Mouse (Mus musculus) myocyte (in vitro differentiated cells): Measurements from ENCODE around the gene Gpr50. TPM values are rescaled to one million over a fixed set of nuclear protein-coding genes. Genes with fewer than 3 reads are reported as not detected.

Experiments
- H3K27me3 ChIP-seq: one replicate; pipeline ENCODE4 v1.6.1; 2011; ENCODE audit not compliant: control insufficient read depth, insufficient read depth, insufficient read length
- H3K36me3 ChIP-seq: one replicate; pipeline ENCODE4 v1.6.1; 2011; ENCODE audit not compliant: control insufficient read depth, insufficient read depth
- H3K4me2 ChIP-seq: one replicate; pipeline ENCODE4 v1.6.1; 2011; ENCODE audit warnings: low read depth, control low read depth
- H3K4me3 ChIP-seq: one replicate; pipeline ENCODE4 v1.5.1; 2011; ENCODE audit warnings: mild to moderate bottlenecking, control low read depth, moderate library complexity
- H3K79me2 ChIP-seq: one replicate; pipeline ENCODE4 v1.6.1; 2011; ENCODE audit not compliant: control insufficient read depth, insufficient read depth
- H3ac ChIP-seq: one replicate; pipeline ENCODE4 v1.6.1; 2011; ENCODE audit not compliant: control insufficient read depth, insufficient read length
- CEBPB ChIP-seq: IDR thresholded peaks from 2 replicates; pipeline ENCODE4 v1.6.1; 2011; ENCODE audit warnings: mild to moderate bottlenecking, moderate library complexity; ENCODE audit not compliant: poor library complexity, insufficient read depth, severe bottlenecking
- E2F4 ChIP-seq: IDR thresholded peaks from one replicate; pipeline ENCODE4 v1.6.1; 2011; ENCODE audit warnings: mild to moderate bottlenecking, control low read depth, moderate library complexity; ENCODE audit not compliant: insufficient read depth
- MAX ChIP-seq: IDR thresholded peaks from one replicate; pipeline ENCODE4 v1.6.1; 2011; ENCODE audit warnings: low read depth, mild to moderate bottlenecking, control low read depth
- MYOD1 ChIP-seq, 3 experiments: IDR thresholded peaks; one replicate each; pipeline ENCODE4 v1.6.1; 2011; ENCODE audit warnings: control low read depth in 2 of 3, low read depth in 2 of 3, mild to moderate bottlenecking in 2 of 3, moderate library complexity in 1 of 3; ENCODE audit not compliant: insufficient read length in 2 of 3, control insufficient read depth in 1 of 3
- MYOG ChIP-seq, 3 experiments: IDR thresholded peaks; one replicate each; pipeline ENCODE4 v1.6.1; 2011; ENCODE audit warnings: control low read depth in 2 of 3, low read depth in 2 of 3, mild to moderate bottlenecking in 2 of 3; ENCODE audit not compliant: insufficient read length in 2 of 3, control insufficient read depth in 1 of 3, insufficient read depth in 1 of 3
- POLR2A ChIP-seq: IDR thresholded peaks from one replicate; pipeline ENCODE4 v1.6.1; 2011; ENCODE audit warnings: low read depth, mild to moderate bottlenecking, control low read depth, moderate library complexity; ENCODE audit not compliant: insufficient read length
- POLR2AphosphoS2 ChIP-seq: IDR thresholded peaks from one replicate; pipeline ENCODE4 v1.6.1; 2011; ENCODE audit warnings: low read depth, control low read depth; ENCODE audit not compliant: insufficient read length
- REST ChIP-seq: IDR thresholded peaks from one replicate; pipeline ENCODE4 v1.6.1; 2011; ENCODE audit warnings: mild to moderate bottlenecking, control low read depth, moderate library complexity; ENCODE audit not compliant: insufficient read depth, insufficient read length
- SRF ChIP-seq: IDR thresholded peaks from one replicate; pipeline ENCODE4 v1.6.1; 2011; ENCODE audit warnings: low read depth; ENCODE audit not compliant: control insufficient read depth, insufficient read length
- TCF12 ChIP-seq: IDR thresholded peaks from one replicate; pipeline ENCODE4 v1.6.1; 2011; ENCODE audit warnings: mild to moderate bottlenecking, control low read depth; ENCODE audit not compliant: poor library complexity, insufficient read depth, severe bottlenecking
- TCF3 ChIP-seq: IDR thresholded peaks from one replicate; pipeline ENCODE4 v1.6.1; 2011; ENCODE audit warnings: low read depth, control low read depth; ENCODE audit not compliant: insufficient read length
- USF1 ChIP-seq: IDR thresholded peaks from one replicate; pipeline ENCODE4 v1.6.1; 2011; ENCODE audit warnings: low read depth, mild to moderate bottlenecking, control low read depth, moderate library complexity
- polyA plus RNA-seq: library from polyadenylated mRNA; unstranded; fragments of >200 nt; fragmentation: generic; extraction: Trizol; gene quantifications from one replicate; pipeline ENCODE4 v1.2.1, GENCODE M21; 2012; ENCODE audit warnings: missing spikeins

Gpr50 gene
- polyA plus RNA-seq = not detected

DNA sequence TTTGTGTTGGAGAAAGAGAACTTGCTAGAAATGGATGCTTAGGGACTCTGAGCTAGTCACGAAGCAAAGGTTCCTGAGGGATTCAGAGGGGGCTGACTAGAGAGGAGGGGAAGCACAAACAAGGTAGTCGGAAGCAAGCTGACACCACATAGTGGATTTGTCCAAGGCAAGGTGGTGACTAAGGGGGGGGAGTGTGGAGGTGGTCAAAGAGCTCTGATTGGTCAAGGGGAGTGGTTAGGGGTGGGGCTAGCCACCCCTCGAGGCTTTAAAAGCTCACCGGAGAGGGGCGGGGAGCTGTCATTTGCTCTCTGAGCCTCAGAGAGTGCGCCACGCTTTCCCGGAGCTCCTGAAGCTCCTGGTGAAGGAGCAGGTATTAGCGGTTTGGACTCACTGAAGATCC is at the start of gene Gpr50:
Gene Gpr50 (plus strand): TSS at position 294 of the 400 bp plus-strand sequence.
- Histone ChIP-seq H3K4me3 (no peak within 1 kb of the TSS), H3ac (no peak within 1 kb of the TSS), H3K27me3 (no peaks in the 10 kb centered on the region), H3K36me3 (no peaks in the 10 kb centered on the region), H3K79me2 (no peaks in the 10 kb centered on the region), H3K4me2 (no peak within 1 kb of the TSS)
- no peak for TF ChIP-seq TCF12
- no peak for TF ChIP-seq E2F4
- no peak for TF ChIP-seq MYOD1 (IDR thresholded peaks at IDR 0.05; ENCODE audit: control insufficient read depth in 1 of 3, insufficient read length in 2 of 3, low read depth in 2 of 3)
- no peak for TF ChIP-seq SRF
- no peak for TF ChIP-seq TCF3
- no peak for TF ChIP-seq USF1
- TF ChIP-seq MAX = no peak
- TF ChIP-seq REST = no peak
- TF ChIP-seq MYOG (IDR thresholded peaks at IDR 0.05; ENCODE audit: control insufficient read depth in 1 of 3, insufficient read depth in 1 of 3, insufficient read length in 2 of 3, low read depth in 2 of 3) = no peak
- no peak for TF ChIP-seq POLR2AphosphoS2
- TF ChIP-seq CEBPB = no peak
- no peak for TF ChIP-seq POLR2A

DNA sequence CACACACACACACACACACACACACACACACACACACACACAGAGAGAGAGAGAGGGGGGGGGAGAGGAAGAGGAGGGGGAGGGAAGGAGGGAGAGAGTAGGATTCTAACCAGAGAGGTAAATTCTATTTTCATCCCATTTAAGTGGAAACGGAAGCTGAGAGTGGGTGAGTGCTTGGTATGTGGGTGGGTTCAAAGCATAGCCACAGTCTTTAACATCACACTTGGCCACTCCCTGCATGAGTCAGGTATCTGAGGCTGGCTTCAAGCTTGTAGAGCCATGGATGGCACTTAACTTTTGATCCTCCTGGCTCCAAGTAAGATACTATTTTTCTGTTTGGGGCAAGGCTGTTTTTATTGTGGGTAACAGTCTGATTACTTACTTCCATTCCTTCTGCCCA is 41.2 kb upstream of the Gpr50 start:
- no peaks in the 10 kb centered on the region for H3K36me3 ChIP-seq
- no peak overlapping the region for H3K4me3 ChIP-seq
- H3K79me2 ChIP-seq = no peaks in the 10 kb centered on the region
- no peaks in the 10 kb centered on the region for H3K27me3 ChIP-seq
- H3K4me2 ChIP-seq = no peak overlapping the region
- TF ChIP-seq TCF12 = no peak
- TF ChIP-seq TCF3 = no peak
- no peak for TF ChIP-seq CEBPB
- no peak for TF ChIP-seq POLR2A
- TF ChIP-seq POLR2AphosphoS2 = no peak
- TF ChIP-seq MYOD1 (IDR thresholded peaks at IDR 0.05; ENCODE audit: control insufficient read depth in 1 of 3, insufficient read length in 2 of 3, low read depth in 2 of 3) = no peak
- TF ChIP-seq USF1 = no peak
- TF ChIP-seq E2F4 = no peak
- TF ChIP-seq REST = no peak
- TF ChIP-seq SRF = no peak
- no peak for TF ChIP-seq MAX
- TF ChIP-seq MYOG (IDR thresholded peaks at IDR 0.05; ENCODE audit: control insufficient read depth in 1 of 3, insufficient read depth in 1 of 3, insufficient read length in 2 of 3, low read depth in 2 of 3) = no peak
- no peak overlapping the region for H3ac ChIP-seq

DNA sequence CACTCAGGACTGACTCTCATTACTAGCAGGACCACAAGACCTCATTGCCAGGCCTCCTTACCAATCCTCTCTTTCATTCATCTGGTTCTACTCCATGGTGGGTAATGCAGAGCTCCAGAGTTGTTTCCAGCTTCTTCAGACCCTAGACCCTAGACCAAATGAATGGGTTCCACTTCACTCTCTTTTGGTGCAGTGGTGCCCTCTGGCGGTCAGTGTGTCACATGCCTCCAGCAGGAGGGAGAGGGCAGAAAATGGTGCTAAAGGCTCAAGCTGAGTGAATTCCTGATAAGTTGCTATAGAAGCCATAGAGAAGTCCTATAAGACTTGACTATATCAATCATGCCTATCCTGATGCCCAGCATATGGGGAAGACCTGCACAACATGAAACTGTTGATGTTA is 39.6 kb upstream of the Gpr50 start:
- H3K36me3 ChIP-seq = no peaks in the 10 kb centered on the region
- no peaks in the 10 kb centered on the region for H3K79me2 ChIP-seq
- TF ChIP-seq POLR2AphosphoS2 = no peak
- H3K27me3 ChIP-seq = no peaks in the 10 kb centered on the region
- no peak overlapping the region for H3ac ChIP-seq
- H3K4me2 ChIP-seq = no peak overlapping the region
- H3K4me3 ChIP-seq = no peak overlapping the region

DNA sequence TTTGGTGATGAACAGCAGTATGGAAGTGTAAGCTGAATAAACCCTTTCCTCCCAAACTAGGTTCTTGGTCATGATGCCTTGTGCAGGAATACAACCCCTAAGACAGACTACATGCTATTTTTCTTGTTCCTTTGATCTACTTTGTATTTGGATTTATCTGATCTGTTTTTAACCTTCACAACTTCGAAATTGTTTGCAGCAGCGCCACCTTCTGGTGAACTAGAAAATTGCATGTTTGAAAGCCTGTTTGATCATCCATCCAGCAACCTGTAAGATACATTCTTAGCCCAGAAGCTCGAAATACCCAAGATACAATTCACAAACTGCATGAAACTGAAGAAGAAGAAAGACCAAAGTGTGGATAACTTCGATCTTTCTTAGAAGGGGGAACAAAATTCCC is 35.2 kb upstream of the Gpr50 start:
- Histone ChIP-seq H3K79me2 (no peaks in the 10 kb centered on the region), H3K36me3 (no peaks in the 10 kb centered on the region), H3K4me3 (no peak overlapping the region), H3K27me3 (no peaks in the 10 kb centered on the region), H3ac (no peak overlapping the region), H3K4me2 (no peak overlapping the region)
- no peak for TF ChIP-seq REST
- no peak for TF ChIP-seq SRF

DNA sequence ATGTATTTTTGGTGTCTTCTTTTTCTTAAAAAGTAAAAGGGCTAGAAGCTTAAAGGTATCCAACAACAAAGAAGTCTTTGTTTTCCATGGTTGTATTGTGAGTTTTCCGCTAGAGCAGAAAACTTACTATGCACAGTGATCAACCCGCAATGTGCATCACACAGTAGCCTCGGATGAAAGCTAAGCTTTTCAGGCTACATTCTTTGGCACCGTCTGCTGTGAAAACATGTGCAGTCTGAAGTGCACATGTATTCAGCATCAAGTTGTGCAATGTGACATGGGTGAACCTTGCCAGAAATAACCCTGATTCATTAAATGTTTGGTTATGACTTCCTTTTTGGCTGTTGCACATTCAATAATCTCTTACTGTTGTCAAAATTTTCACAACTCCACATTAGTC is 32.8 kb upstream of the Gpr50 start:
- Histone ChIP-seq H3K4me3 (no peak overlapping the region), H3K79me2 (no peaks in the 10 kb centered on the region), H3K36me3 (no peaks in the 10 kb centered on the region), H3K4me2 (no peak overlapping the region), H3ac (no peak overlapping the region), H3K27me3 (no peaks in the 10 kb centered on the region)
- TF ChIP-seq POLR2AphosphoS2 (no peak), TCF3 (no peak), USF1 (no peak), MYOG (IDR thresholded peaks at IDR 0.05; ENCODE audit: control insufficient read depth in 1 of 3, insufficient read depth in 1 of 3, insufficient read length in 2 of 3, low read depth in 2 of 3) (no peak), SRF (no peak), MAX (no peak), E2F4 (no peak), TCF12 (no peak), MYOD1 (IDR thresholded peaks at IDR 0.05; ENCODE audit: control insufficient read depth in 1 of 3, insufficient read length in 2 of 3, low read depth in 2 of 3) (no peak), POLR2A (no peak), REST (no peak), CEBPB (no peak)

DNA sequence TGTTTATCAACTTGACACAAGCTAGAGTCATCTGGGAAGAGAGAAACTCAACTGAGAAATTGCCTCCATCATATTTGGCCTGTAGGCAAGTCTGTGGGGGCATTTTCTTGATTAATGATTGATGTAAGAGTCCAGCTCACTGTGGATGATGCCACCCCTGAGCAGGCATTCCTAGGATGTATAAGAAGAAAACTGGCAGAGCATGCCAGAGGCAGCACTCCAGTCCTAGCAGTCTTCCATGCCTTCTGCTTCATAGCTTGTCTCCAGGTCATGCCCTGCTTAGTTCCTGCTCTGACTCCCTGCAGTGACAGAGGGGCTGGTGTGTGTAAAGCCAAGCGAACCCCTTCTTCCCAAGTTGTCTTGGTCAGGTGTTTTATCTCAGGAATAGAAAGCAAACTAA is 32.3 kb upstream of the Gpr50 start:
- Histone ChIP-seq H3K4me2 (no peak overlapping the region), H3K36me3 (no peaks in the 10 kb centered on the region), H3K27me3 (no peaks in the 10 kb centered on the region), H3K79me2 (no peaks in the 10 kb centered on the region), H3ac (no peak overlapping the region), H3K4me3 (no peak overlapping the region)
- TF ChIP-seq MYOD1 (IDR thresholded peaks at IDR 0.05; ENCODE audit: control insufficient read depth in 1 of 3, insufficient read length in 2 of 3, low read depth in 2 of 3) (no peak), POLR2A (no peak), MAX (no peak), USF1 (no peak), SRF (no peak), CEBPB (no peak), MYOG (IDR thresholded peaks at IDR 0.05; ENCODE audit: control insufficient read depth in 1 of 3, insufficient read depth in 1 of 3, insufficient read length in 2 of 3, low read depth in 2 of 3) (no peak), POLR2AphosphoS2 (no peak), REST (no peak), TCF12 (no peak), E2F4 (no peak), TCF3 (no peak)
